Mouse (Mus musculus): ENCODE measurements around the gene Rnf121. TPM values are rescaled to one million over a fixed set of nuclear protein-coding genes. Genes with fewer than 3 reads are reported as not detected.

Gene Rnf121
- polyA plus RNA-seq, 1 experiment from 2014 or later = 33.1 TPM

GRCm38 (mm10) chr7:102016936-102017335 lies 48.3 kb downstream of the Rnf121 start:
- Histone ChIP-seq H3K4me2 (replicated peaks) (no peak overlapping the region), H3K4me1 (replicated peaks; ENCODE audit: control insufficient read depth, insufficient read depth, low read length) (no peaks in the 10 kb centered on the region), H3K36me3 (replicated peaks; ENCODE audit: control insufficient read depth, insufficient read depth) (peaks cover 98% of the 10 kb centered on the region), H3K27ac (no peak overlapping the region), H3K9ac (no peak overlapping the region), H3K4me3 (replicated peaks; ENCODE audit: low read length) (no peak overlapping the region), H3K9me3 (ENCODE audit: control insufficient read depth, low read length) (no peaks in the 10 kb centered on the region), H3K27me3 (ENCODE audit: control insufficient read depth, insufficient read depth, low read length) (no peaks in the 10 kb centered on the region)
- WGBS = 85% methylated on average over 4 of the region's 4 CpGs
- DNase-seq (ENCODE audit: low spot score) = no peak
- ATAC-seq (ENCODE audit: low FRiP score) = no peak

- ATAC-seq (ENCODE audit: low FRiP score) (no peak), DNase-seq (ENCODE audit: low spot score) (no peak)
- H3K36me3 ChIP-seq (replicated peaks; ENCODE audit: control insufficient read depth, insufficient read depth) = peaks cover 100% of the 10 kb centered on the region
- H3K4me2 ChIP-seq (replicated peaks) = no peak overlapping the region
- no peak overlapping the region for H3K27ac ChIP-seq
- no peak overlapping the region for H3K9ac ChIP-seq
- no peak overlapping the region for H3K4me3 ChIP-seq (replicated peaks; ENCODE audit: low read length)
- no peaks in the 10 kb centered on the region for H3K9me3 ChIP-seq (ENCODE audit: control insufficient read depth, low read length)
- no peaks in the 10 kb centered on the region for H3K4me1 ChIP-seq (replicated peaks; ENCODE audit: control insufficient read depth, insufficient read depth, low read length)
- WGBS = 87% methylated on average over 2 of the region's 2 CpGs
- H3K27me3 ChIP-seq (ENCODE audit: control insufficient read depth, insufficient read depth, low read length) = no peaks in the 10 kb centered on the region
Observed at GRCm38 (mm10) chr7:102014995-102015394, 50.3 kb downstream of the Rnf121 start.

- Histone ChIP-seq H3K9ac (no peak overlapping the region), H3K36me3 (replicated peaks; ENCODE audit: control insufficient read depth, insufficient read depth) (peaks cover 100% of the 10 kb centered on the region), H3K4me1 (replicated peaks; ENCODE audit: control insufficient read depth, insufficient read depth, low read length) (no peaks in the 10 kb centered on the region), H3K9me3 (ENCODE audit: control insufficient read depth, low read length) (no peaks in the 10 kb centered on the region), H3K4me3 (replicated peaks; ENCODE audit: low read length) (no peak overlapping the region), H3K27me3 (ENCODE audit: control insufficient read depth, insufficient read depth, low read length) (no peaks in the 10 kb centered on the region), H3K27ac (no peak overlapping the region), H3K4me2 (replicated peaks) (no peak overlapping the region)
- DNase-seq (ENCODE audit: low spot score) (no peak), ATAC-seq (ENCODE audit: low FRiP score) (no peak)
- WGBS = 85% methylated on average over 8 of the region's 8 CpGs
Observed at GRCm38 (mm10) chr7:102013416-102013815, 51.9 kb downstream of the Rnf121 start.

GRCm38 (mm10) chr7:102011855-102012254 lies 53.4 kb downstream of the Rnf121 start:
- DNase-seq (ENCODE audit: low spot score) = no peak
- WGBS = 95% methylated on average over 9 of the region's 9 CpGs
- no peak overlapping the region for H3K4me3 ChIP-seq (replicated peaks; ENCODE audit: low read length)
- H3K27ac ChIP-seq = no peak overlapping the region
- H3K4me2 ChIP-seq (replicated peaks) = no peak overlapping the region
- H3K9ac ChIP-seq = no peak overlapping the region
- ATAC-seq (ENCODE audit: low FRiP score) = no peak
- no peaks in the 10 kb centered on the region for H3K9me3 ChIP-seq (ENCODE audit: control insufficient read depth, low read length)
- H3K36me3 ChIP-seq (replicated peaks; ENCODE audit: control insufficient read depth, insufficient read depth) = peaks cover 96% of the 10 kb centered on the region
- no peaks in the 10 kb centered on the region for H3K4me1 ChIP-seq (replicated peaks; ENCODE audit: control insufficient read depth, insufficient read depth, low read length)
- no peaks in the 10 kb centered on the region for H3K27me3 ChIP-seq (ENCODE audit: control insufficient read depth, insufficient read depth, low read length)

DNA sequence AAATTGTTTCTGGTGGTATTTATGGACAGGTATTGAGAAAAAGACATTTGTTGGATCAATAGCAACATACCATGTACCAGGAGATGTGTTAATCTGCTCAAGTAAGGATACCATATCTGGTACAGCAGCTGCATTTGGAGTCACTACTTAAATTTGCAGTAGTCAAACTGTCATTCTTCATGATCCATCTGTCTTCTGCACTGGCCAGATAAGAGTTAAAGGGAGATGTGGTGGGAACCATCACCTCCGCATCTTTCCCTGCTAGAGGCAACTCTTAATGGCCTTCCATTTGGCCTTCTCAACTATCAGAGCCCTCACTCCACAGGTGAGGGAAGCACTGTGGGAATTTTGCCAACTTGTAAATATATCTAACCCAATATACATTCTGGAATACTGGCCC lies 58.7 kb downstream of the Rnf121 start:
- Histone ChIP-seq H3K36me3 (replicated peaks; ENCODE audit: control insufficient read depth, insufficient read depth) (peaks cover 90% of the 10 kb centered on the region), H3K9me3 (ENCODE audit: control insufficient read depth, low read length) (no peaks in the 10 kb centered on the region), H3K9ac (no peak overlapping the region), H3K4me1 (replicated peaks; ENCODE audit: control insufficient read depth, insufficient read depth, low read length) (no peaks in the 10 kb centered on the region), H3K4me2 (replicated peaks) (no peak overlapping the region), H3K27ac (no peak overlapping the region), H3K27me3 (ENCODE audit: control insufficient read depth, insufficient read depth, low read length) (no peaks in the 10 kb centered on the region), H3K4me3 (replicated peaks; ENCODE audit: low read length) (no peak overlapping the region)
- no peak for ATAC-seq (ENCODE audit: low FRiP score)
- no peak for DNase-seq (ENCODE audit: low spot score)
- 83% methylated on average over 1 of the region's 1 CpGs for WGBS

DNA sequence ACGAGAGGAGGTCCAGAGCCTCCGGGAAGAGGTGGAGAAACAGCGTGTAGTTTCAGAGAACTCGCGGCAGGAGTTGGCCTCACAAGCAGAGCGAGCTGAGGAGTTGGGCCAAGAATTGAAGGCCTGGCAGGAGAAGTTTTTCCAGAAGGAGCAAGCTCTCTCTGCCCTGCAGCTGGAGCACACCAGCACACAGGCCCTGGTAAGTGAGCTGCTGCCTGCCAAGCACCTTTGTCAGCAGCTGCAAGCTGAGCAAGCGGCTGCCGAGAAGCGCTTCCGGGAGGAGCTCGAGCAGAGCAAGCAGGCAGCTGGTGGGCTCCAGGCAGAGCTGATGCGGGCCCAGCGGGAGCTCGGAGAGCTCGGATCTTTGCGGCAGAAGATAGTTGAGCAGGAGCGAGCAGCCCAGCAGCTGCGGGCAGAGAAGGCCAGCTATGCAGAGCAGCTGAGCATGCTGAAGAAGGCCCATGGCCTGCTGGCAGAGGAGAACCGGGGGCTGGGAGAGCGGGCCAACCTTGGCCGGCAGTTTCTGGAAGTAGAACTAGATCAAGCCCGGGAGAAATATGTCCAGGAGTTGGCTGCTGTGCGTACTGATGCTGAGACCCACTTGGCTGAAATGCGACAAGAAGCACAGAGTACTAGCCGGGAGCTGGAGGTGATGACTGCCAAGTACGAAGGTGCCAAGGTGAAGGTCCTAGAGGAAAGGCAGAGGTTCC lies 64.2 kb downstream of the Rnf121 start:
- no peak overlapping the region for H3K27ac ChIP-seq
- H3K4me1 ChIP-seq (replicated peaks; ENCODE audit: control insufficient read depth, insufficient read depth, low read length) = no peaks in the 10 kb centered on the region
- no peak overlapping the region for H3K9ac ChIP-seq
- peaks cover 95% of the 10 kb centered on the region for H3K36me3 ChIP-seq (replicated peaks; ENCODE audit: control insufficient read depth, insufficient read depth)
- no peaks in the 10 kb centered on the region for H3K9me3 ChIP-seq (ENCODE audit: control insufficient read depth, low read length)
- DNase-seq (ENCODE audit: low spot score) = no peak
- 88% methylated on average over 26 of the region's 26 CpGs for WGBS
- no peaks in the 10 kb centered on the region for H3K27me3 ChIP-seq (ENCODE audit: control insufficient read depth, insufficient read depth, low read length)
- H3K4me2 ChIP-seq (replicated peaks) = no peak overlapping the region
- ATAC-seq (ENCODE audit: low FRiP score) = no peak
- H3K4me3 ChIP-seq (replicated peaks; ENCODE audit: low read length) = no peak overlapping the region

DNA sequence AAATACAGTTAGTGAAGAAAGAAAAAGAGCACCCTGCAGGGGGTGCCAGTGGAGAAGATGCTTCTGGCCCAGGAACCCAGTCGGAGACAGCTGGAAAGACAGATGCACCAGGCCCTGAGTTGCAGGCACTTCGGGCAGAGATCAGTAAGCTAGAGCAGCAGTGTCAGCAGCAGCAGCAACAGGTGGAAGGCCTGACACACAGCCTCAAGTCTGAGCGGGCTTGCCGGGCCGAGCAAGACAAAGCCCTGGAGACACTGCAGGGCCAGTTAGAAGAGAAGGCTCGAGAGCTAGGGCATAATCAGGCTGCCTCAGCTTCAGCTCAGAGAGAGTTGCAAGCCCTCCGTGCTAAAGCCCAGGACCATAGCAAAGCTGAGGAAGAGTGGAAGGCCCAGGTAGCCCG lies 65.0 kb downstream of the Rnf121 start:
- no peak overlapping the region for H3K4me2 ChIP-seq (replicated peaks)
- no peaks in the 10 kb centered on the region for H3K27me3 ChIP-seq (ENCODE audit: control insufficient read depth, insufficient read depth, low read length)
- DNase-seq (ENCODE audit: low spot score) (no peak), ATAC-seq (ENCODE audit: low FRiP score) (no peak)
- H3K9ac ChIP-seq = no peak overlapping the region
- no peak overlapping the region for H3K27ac ChIP-seq
- WGBS = 83% methylated on average over 8 of the region's 8 CpGs
- no peaks in the 10 kb centered on the region for H3K9me3 ChIP-seq (ENCODE audit: control insufficient read depth, low read length)
- H3K4me1 ChIP-seq (replicated peaks; ENCODE audit: control insufficient read depth, insufficient read depth, low read length) = no peaks in the 10 kb centered on the region
- no peak overlapping the region for H3K4me3 ChIP-seq (replicated peaks; ENCODE audit: low read length)
- peaks cover 95% of the 10 kb centered on the region for H3K36me3 ChIP-seq (replicated peaks; ENCODE audit: control insufficient read depth, insufficient read depth)

- 92% methylated on average over 15 of the region's 15 CpGs for WGBS
- no peak overlapping the region for H3K27ac ChIP-seq
Observed at GRCm38 (mm10) chr7:101999461-102000151, 65.7 kb downstream of the Rnf121 start.

DNA sequence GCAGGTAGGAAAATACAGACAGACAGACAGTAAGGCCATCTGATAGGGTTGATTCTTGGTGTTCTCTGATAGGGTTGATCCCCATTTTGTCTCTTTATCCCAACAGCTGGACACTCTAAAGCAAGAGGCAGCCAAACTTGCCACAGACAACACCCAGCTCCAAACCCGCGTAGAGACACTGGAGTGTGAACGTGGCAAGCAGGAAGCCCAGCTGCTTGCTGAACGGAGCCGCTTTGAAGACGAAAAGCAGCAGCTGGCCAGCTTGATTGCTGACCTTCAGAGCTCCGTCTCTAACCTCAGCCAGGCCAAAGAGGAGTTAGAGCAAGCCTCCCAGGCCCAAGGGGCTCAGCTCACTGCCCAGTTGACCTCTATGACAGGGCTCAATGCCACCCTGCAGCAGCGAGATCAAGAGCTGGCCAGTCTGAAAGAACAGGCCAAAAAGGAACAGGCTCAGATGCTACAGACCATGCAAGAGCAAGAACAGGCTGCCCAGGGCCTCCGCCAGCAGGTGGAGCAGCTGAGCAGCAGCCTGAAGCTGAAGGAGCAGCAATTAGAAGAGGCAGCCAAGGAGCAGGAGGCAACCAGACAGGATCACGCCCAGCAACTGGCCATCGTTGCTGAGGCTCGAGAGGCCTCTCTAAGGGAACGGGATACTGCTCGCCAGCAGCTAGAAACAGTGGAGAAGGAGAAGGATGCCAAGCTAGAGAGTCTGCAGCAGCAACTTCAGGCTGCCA lies 66.9 kb downstream of the Rnf121 start:
- 68% methylated on average over 14 of the region's 14 CpGs for WGBS
- Histone ChIP-seq H3K4me1 (replicated peaks; ENCODE audit: control insufficient read depth, insufficient read depth, low read length) (no peaks in the 10 kb centered on the region), H3K27ac (no peak overlapping the region)

More at GRCm38 (mm10) chr7:101999461-102000151, 65.7 kb downstream of the Rnf121 start:
- ATAC-seq (ENCODE audit: low FRiP score) (no peak), DNase-seq (ENCODE audit: low spot score) (no peak)
- H3K9me3 ChIP-seq (ENCODE audit: control insufficient read depth, low read length) = no peaks in the 10 kb centered on the region
- H3K4me3 ChIP-seq (replicated peaks; ENCODE audit: low read length) = no peak overlapping the region
- H3K36me3 ChIP-seq (replicated peaks; ENCODE audit: control insufficient read depth, insufficient read depth) = peaks cover 95% of the 10 kb centered on the region
- H3K4me1 ChIP-seq (replicated peaks; ENCODE audit: control insufficient read depth, insufficient read depth, low read length) = no peaks in the 10 kb centered on the region
- no peak overlapping the region for H3K9ac ChIP-seq
- no peaks in the 10 kb centered on the region for H3K27me3 ChIP-seq (ENCODE audit: control insufficient read depth, insufficient read depth, low read length)
- H3K4me2 ChIP-seq (replicated peaks) = no peak overlapping the region

More for the DNA sequence above, 66.9 kb downstream of the Rnf121 start:
- no peak overlapping the region for H3K4me3 ChIP-seq (replicated peaks; ENCODE audit: low read length)
- no peak overlapping the region for H3K9ac ChIP-seq
- H3K4me2 ChIP-seq (replicated peaks) = no peak overlapping the region
- no peaks in the 10 kb centered on the region for H3K27me3 ChIP-seq (ENCODE audit: control insufficient read depth, insufficient read depth, low read length)
- peaks cover 100% of the 10 kb centered on the region for H3K36me3 ChIP-seq (replicated peaks; ENCODE audit: control insufficient read depth, insufficient read depth)
- DNase-seq (ENCODE audit: low spot score) (peak; percentile 76), ATAC-seq (ENCODE audit: low FRiP score) (peak; percentile 41; the same call in 1 of the 2 replicates)
- H3K9me3 ChIP-seq (ENCODE audit: control insufficient read depth, low read length) = no peaks in the 10 kb centered on the region
